Mouse (Mus musculus) ES-Bruce4 (cell line): ENCODE measurements around the gene Prss38.

Source experiments
- CTCF ChIP-seq: IDR thresholded peaks from one replicate; pipeline ENCODE4 v1.8.1; 2011; ENCODE audit warnings: low read depth, low read length
- POLR2A ChIP-seq: IDR thresholded peaks from one replicate; pipeline ENCODE4 v1.8.1; 2011; ENCODE audit warnings: low read length; ENCODE audit not compliant: insufficient read depth

DNA sequence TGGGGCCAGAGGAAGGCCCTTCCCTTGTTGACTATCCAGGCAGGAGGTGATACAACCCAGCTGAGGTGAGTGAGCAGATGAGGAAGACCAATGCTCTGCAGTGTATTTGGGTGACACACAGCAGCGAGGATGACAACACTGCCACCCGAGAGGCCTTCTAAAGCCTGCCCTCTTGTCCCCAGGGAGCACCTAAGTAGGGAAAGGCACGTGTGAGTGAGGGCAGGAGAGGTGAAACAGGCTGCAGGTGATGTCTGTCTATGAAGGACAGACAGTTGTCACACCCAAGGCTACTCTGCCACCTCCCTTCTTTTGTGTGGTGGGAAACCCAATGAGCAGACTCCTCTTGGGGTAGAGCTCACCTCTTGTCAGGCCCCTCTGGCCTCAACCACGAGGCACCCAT lies 14.2 kb upstream of the Prss38 start:
- no peak for TF ChIP-seq CTCF
- TF ChIP-seq POLR2A, result no peak
